Mouse (Mus musculus) ES-Bruce4 (cell line): ENCODE measurements at regions not wholly inside any gene's neighbourhood (a gene's known extent, or its start where the extent isn't known, plus 50 kb on each side); places are given as distances from the start of the nearest gene placed in this dataset.

ENCODE experiments used
- H3K27ac ChIP-seq: 2 replicates; pipeline ENCODE4 v1.5.1; 2012; ENCODE audit warnings: low read length, inconsistent platforms; ENCODE audit not compliant: insufficient read depth
- H3K27me3 ChIP-seq: 2 replicates; pipeline ENCODE4 v1.6.1; 2012; ENCODE audit warnings: mild to moderate bottlenecking, low read length, inconsistent platforms; ENCODE audit not compliant: control insufficient read depth, poor library complexity, insufficient read depth, severe bottlenecking
- H3K36me3 ChIP-seq: 2 replicates; pipeline ENCODE4 v1.6.1; 2012; ENCODE audit warnings: inconsistent platforms, mild to moderate bottlenecking, low read length, moderate library complexity; ENCODE audit not compliant: control insufficient read depth, poor library complexity, insufficient read depth, severe bottlenecking
- H3K4me1 ChIP-seq: one replicate; pipeline ENCODE4 v1.8.1; 2011; ENCODE audit warnings: low read length; ENCODE audit not compliant: control insufficient read depth, insufficient read depth
- H3K4me3 ChIP-seq: 2 replicates; pipeline ENCODE4 v1.5.1; 2011; ENCODE audit warnings: low read depth, mild to moderate bottlenecking, low read length
- H3K9ac ChIP-seq: 2 replicates; pipeline ENCODE4 v1.6.1; 2012; ENCODE audit warnings: low read depth, mild to moderate bottlenecking, inconsistent platforms; ENCODE audit not compliant: poor library complexity, severe bottlenecking
- H3K9me3 ChIP-seq: replicated peaks from 2 replicates; pipeline ENCODE4 v1.6.1; 2012; ENCODE audit warnings: mild to moderate bottlenecking, low read length, inconsistent platforms; ENCODE audit not compliant: control insufficient read depth, poor library complexity, insufficient read depth, severe bottlenecking
- CTCF ChIP-seq: IDR thresholded peaks from one replicate; pipeline ENCODE4 v1.8.1; 2011; ENCODE audit warnings: low read depth, low read length
- EP300 ChIP-seq: IDR thresholded peaks from 2 replicates; pipeline ENCODE4 v1.6.1; 2011; ENCODE audit warnings: low read depth, low read length; ENCODE audit not compliant: insufficient read depth
- POLR2A ChIP-seq: IDR thresholded peaks from one replicate; pipeline ENCODE4 v1.8.1; 2011; ENCODE audit warnings: low read length; ENCODE audit not compliant: insufficient read depth

DNA sequence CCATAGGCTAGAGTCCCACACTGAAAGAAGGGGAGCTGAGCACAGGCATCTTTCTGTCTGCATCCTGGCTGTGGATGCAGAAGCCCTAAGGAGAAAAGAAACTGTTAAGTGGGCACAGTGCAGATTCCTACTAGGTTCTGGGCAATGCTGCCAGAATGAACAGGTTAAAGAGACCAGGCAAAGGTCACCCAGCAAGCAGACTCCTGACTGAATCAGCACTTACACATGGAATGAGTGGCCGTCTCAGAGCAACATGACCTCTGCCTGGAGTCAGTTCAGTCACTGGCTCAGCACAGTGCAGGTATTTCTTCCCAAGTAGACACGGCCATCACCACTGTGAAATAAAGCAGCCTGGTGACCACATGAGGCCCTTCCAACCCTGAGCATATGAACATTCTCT is 60.3 kb upstream of the Dock1 start:
- Histone ChIP-seq H3K4me3 (no peak overlapping the region), H3K27me3 (no peaks in the 10 kb centered on the region), H3K4me1 (no peaks in the 10 kb centered on the region), H3K36me3 (no peaks in the 10 kb centered on the region), H3K27ac (no peak overlapping the region), H3K9ac (no peak overlapping the region), H3K9me3 (no peaks in the 10 kb centered on the region)
- no peak for TF ChIP-seq POLR2A
- TF ChIP-seq EP300, result no peak
- TF ChIP-seq CTCF, result no peak

DNA sequence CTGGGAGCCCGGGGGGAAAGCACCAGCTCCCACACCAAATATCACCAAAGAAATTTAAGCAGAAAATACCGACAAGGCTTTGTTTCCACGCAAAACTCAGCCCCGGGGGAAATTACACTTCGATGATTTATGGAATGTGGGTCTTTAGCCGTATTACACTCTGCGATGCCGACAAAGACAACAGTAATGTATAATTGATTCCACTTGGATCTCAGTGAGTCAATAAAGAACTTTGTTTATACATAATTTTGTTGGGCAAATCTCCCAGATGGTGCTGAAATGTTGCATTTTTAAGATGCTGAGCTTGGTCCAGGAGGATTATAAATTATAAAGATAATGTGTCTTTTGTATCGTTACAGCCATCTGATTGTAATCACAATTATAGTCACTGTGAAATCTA is 59.1 kb upstream of the Dock1 start:
- H3K4me3 ChIP-seq, result no peak overlapping the region
- H3K9me3 ChIP-seq, result no peaks in the 10 kb centered on the region
- no peaks in the 10 kb centered on the region for H3K4me1 ChIP-seq
- no peaks in the 10 kb centered on the region for H3K36me3 ChIP-seq
- H3K9ac ChIP-seq, result no peak overlapping the region
- no peak overlapping the region for H3K27ac ChIP-seq
- H3K27me3 ChIP-seq, result no peaks in the 10 kb centered on the region
- TF ChIP-seq POLR2A (no peak), CTCF (no peak), EP300 (no peak)

DNA sequence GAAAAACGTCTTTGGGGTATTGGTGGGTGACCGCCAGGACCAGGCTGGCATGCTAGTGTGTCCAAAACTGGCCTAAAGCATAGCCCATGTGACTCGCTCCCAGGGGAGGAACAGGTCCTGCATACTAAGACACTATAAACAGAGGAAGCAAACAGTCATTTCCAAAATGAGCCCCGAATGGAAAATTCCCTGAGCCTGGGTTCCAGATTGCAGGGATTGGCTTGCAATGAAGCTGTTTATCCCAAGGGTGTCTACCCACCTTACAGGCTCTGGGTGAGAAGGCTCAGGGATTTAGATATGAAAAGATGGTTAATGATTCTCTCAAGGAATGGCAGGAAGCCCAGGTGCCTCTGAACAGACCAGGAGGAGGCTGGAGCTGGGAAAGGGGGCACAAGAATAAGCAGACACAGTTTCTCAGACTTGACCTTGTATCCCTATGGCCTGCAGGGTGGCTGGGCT is 58.2 kb upstream of the Dock1 start:
- Histone ChIP-seq H3K36me3 (no peaks in the 10 kb centered on the region), H3K4me1 (no peaks in the 10 kb centered on the region), H3K4me3 (no peak overlapping the region), H3K27me3 (no peaks in the 10 kb centered on the region; the same call in 1 of the 2 replicates), H3K27ac (no peak overlapping the region), H3K9me3 (no peaks in the 10 kb centered on the region), H3K9ac (no peak overlapping the region)
- TF ChIP-seq EP300 (no peak), CTCF (no peak), POLR2A (no peak)

GRCm38 (mm10) chr7:134619220-134619975 is 51.1 kb upstream of the Dock1 start:
- Histone ChIP-seq H3K27ac (no peak overlapping the region), H3K36me3 (no peaks in the 10 kb centered on the region), H3K27me3 (no peaks in the 10 kb centered on the region; the same call in 1 of the 2 replicates), H3K9me3 (no peaks in the 10 kb centered on the region), H3K9ac (no peak overlapping the region), H3K4me1 (no peaks in the 10 kb centered on the region), H3K4me3 (no peak overlapping the region)
- no peak for TF ChIP-seq EP300
- no peak for TF ChIP-seq POLR2A
- TF ChIP-seq CTCF, result no peak

GRCm38 (mm10) chr7:134620006-134620405 is 50.4 kb upstream of the Dock1 start:
- Histone ChIP-seq H3K4me3 (no peak overlapping the region), H3K9me3 (no peaks in the 10 kb centered on the region), H3K27me3 (no peaks in the 10 kb centered on the region; the same call in 1 of the 2 replicates), H3K9ac (no peak overlapping the region), H3K27ac (no peak overlapping the region), H3K4me1 (no peaks in the 10 kb centered on the region), H3K36me3 (no peaks in the 10 kb centered on the region)
- no peak for TF ChIP-seq EP300
- no peak for TF ChIP-seq POLR2A
- TF ChIP-seq CTCF, result no peak
